Mouse (Mus musculus) layer of hippocampus, adult 2 months (tissue): ENCODE measurements at regions not wholly inside any gene's neighbourhood (a gene's known extent, or its start where the extent isn't known, plus 50 kb on each side); places are given as distances from the start of the nearest gene placed in this dataset.
A peak's percentile ranks its signal among the peaks of the same experiment; 100 is the strongest.

Experiments used
- DNase-seq, 2 experiments: peaks; one replicate each; pipeline ENCODE4 v3.0.0; 2022; ENCODE audit warnings: low spot score in 2 of 2
- H3K27ac ChIP-seq: fragments of 200-600 bp; 2 replicates; pipeline ENCODE4 v1.8.1; 2022
- H3K4me3 ChIP-seq: fragments of 200-600 bp; 2 replicates; pipeline ENCODE4 v1.8.1; 2022; ENCODE audit warnings: mild to moderate bottlenecking
- CTCF ChIP-seq: fragments of 200-600 bp; conservative IDR thresholded peaks from 2 replicates; pipeline ENCODE4 v1.8.1; 2022; ENCODE audit warnings: antibody characterized with exemption, mild to moderate bottlenecking, moderate library complexity

DNA sequence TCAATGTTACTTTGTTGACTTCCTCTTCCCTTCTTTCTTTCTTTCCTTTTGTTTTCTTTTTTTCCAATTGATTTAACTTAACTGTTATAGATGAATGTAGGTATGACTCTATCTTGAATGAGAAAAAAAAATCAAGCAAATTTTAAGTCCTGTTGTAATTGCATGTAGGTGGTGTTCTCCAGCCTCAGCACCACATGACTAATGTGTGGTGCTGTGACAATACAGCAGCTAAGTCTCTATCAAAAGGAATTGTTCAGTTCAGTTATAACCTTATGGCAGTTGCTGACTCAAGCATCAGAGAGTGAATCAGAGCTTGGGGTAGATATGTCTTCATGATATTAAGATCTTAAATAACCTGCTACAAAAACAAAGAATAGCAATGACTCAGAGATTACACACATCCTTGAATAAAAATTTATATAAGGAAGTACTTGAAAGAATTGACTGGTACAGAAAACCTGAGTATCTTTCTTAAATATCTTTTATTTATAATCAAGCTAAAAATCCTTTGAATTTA lies 543.6 kb upstream of the Slitrk1 start:
- TF ChIP-seq CTCF = no peak

GRCm38 (mm10) chr14:109434205-109434604 lies 520.2 kb upstream of the Slitrk1 start:
- no peak overlapping the region for H3K27ac ChIP-seq
- no peak overlapping the region for H3K4me3 ChIP-seq
- TF ChIP-seq CTCF = no peak
- no peak for DNase-seq

More for the DNA sequence above, 543.6 kb upstream of the Slitrk1 start:
- DNase-seq = no peak
- no peak overlapping the region for H3K27ac ChIP-seq
- no peak overlapping the region for H3K4me3 ChIP-seq

GRCm38 (mm10) chr14:109432893-109433524 lies 519.1 kb upstream of the Slitrk1 start:
- TF ChIP-seq CTCF = 0 out of 2 replicates have a peak, but pooled peaks have one; percentile 6
- H3K4me3 ChIP-seq = no peak overlapping the region
- no peak for DNase-seq
- H3K27ac ChIP-seq = no peak overlapping the region
